Mouse (Mus musculus) hindbrain, embryonic 15.5 days (tissue): ENCODE results near the gene Pnpo. TPM values are rescaled to one million over a fixed set of nuclear protein-coding genes. Genes with fewer than 3 reads are reported as not detected.

Experiments used
- ATAC-seq: fragments of 200-750 bp; cut with Nextera tagmentation; 2 replicates; pipeline ENCODE4 v1.8.0; 2017; ENCODE audit warnings: low read depth, moderate number of reproducible peaks, moderate TSS enrichment; ENCODE audit not compliant: low FRiP score
- H3K27ac ChIP-seq: fragments of 300-500 bp; sonication (generic); replicated peaks from 2 replicates; pipeline ENCODE4 v1.5.1; 2015; ENCODE audit warnings: mild to moderate bottlenecking, inconsistent platforms
- H3K27me3 ChIP-seq: fragments of 300-500 bp; sonication (generic); 2 replicates; pipeline ENCODE4 v1.6.1; 2015; ENCODE audit warnings: control low read depth, inconsistent platforms
- H3K36me3 ChIP-seq: fragments of 300-500 bp; sonication (generic); 2 replicates; pipeline ENCODE4 v1.6.1; 2015; ENCODE audit warnings: control low read depth, inconsistent platforms
- H3K4me1 ChIP-seq: fragments of 300-500 bp; sonication (generic); replicated peaks from 2 replicates; pipeline ENCODE4 v1.6.1; 2015; ENCODE audit warnings: control low read depth, inconsistent platforms
- H3K4me2 ChIP-seq: fragments of 300-500 bp; sonication (generic); 2 replicates; pipeline ENCODE4 v1.6.1; 2015; ENCODE audit warnings: moderate library complexity, mild to moderate bottlenecking, inconsistent platforms
- H3K4me3 ChIP-seq: fragments of 300-500 bp; sonication (generic); 2 replicates; pipeline ENCODE4 v1.5.1; 2015; ENCODE audit warnings: mild to moderate bottlenecking, inconsistent platforms
- H3K9ac ChIP-seq: fragments of 300-500 bp; sonication (generic); 2 replicates; pipeline ENCODE4 v1.6.1; 2015; ENCODE audit warnings: inconsistent platforms
- H3K9me3 ChIP-seq: fragments of 300-500 bp; sonication (generic); 2 replicates; pipeline ENCODE4 v1.6.1; 2016; ENCODE audit warnings: control low read depth, inconsistent platforms
- WGBS: fragments of 180-500 bp; shearing (Covaris S2); methylation state at CpG from one replicate; pipeline ENCODE4 v1.1.7; 2015; 5-methylcytosine and 5-hydroxymethylcytosine counted together
- polyA plus RNA-seq: library from polyadenylated mRNA; unstranded; fragments of >200 nt; fragmentation: Nextera tagmentation; extraction: Ambion mirVana; gene quantifications from 2 replicates; pipeline ENCODE4 v1.2.1, GENCODE M21; 2015

Pnpo gene
- polyA plus RNA-seq, 1 experiment from 2014 or later = 30.4 TPM

DNA sequence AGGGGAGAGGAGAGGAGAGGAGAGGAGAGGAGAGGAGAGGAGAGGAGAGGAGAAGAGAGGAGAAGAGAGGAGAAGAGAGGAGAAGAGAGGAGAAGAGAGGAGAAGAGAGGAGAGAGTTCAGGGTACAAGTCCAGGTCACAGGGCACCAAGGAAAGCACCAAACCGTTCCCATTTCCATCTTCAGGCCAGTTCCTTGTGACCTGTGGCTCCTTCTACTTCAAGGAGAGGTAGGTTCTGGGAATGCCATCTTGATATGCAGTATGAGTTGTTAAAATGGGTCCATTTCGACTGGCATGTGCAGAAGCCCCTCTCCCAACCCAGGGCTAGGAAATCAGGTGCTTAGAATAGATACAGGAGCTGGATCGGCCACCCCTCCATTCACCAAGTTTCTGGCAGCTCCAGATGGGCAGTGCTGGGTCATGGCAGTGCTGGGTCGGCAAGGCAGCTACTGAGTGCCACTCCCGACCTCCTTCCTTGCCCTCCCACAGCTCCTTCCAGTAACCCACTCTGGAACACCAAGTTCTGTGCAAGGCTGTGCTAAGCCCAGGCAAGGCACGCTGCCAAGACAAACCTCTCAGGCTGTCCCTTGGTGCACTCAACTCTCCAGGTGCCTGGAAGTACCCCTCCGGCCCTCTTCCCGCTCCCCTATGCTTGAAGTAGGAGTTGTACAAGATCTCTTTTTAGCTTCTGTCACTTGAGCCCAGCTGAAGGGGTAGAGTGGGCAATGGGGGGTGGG, 12.3 kb downstream of the Pnpo start:
- H3K9ac ChIP-seq = no peak overlapping the region
- 64% methylated on average over 8 of the region's 8 CpGs for WGBS
- no peak overlapping the region for H3K27ac ChIP-seq
- no peak overlapping the region for H3K4me3 ChIP-seq
- H3K4me2 ChIP-seq = no peak overlapping the region
- no peaks in the 10 kb centered on the region for H3K36me3 ChIP-seq
- peaks cover 13% of the 10 kb centered on the region; the same call in 1 of the 2 replicates for H3K27me3 ChIP-seq
- no peaks in the 10 kb centered on the region for H3K9me3 ChIP-seq
- no peaks in the 10 kb centered on the region for H3K4me1 ChIP-seq
- ATAC-seq = no peak

GRCm38 (mm10) chr11:96929766-96930331, 13.9 kb downstream of the Pnpo start:
- ATAC-seq = no peak
- 65% methylated on average over 9 of the region's 9 CpGs for WGBS
- Histone ChIP-seq H3K36me3 (no peaks in the 10 kb centered on the region), H3K9me3 (no peaks in the 10 kb centered on the region), H3K27me3 (peaks cover 13% of the 10 kb centered on the region; the same call in 1 of the 2 replicates), H3K27ac (no peak overlapping the region), H3K9ac (no peak overlapping the region), H3K4me2 (no peak overlapping the region), H3K4me3 (no peak overlapping the region), H3K4me1 (no peaks in the 10 kb centered on the region)

GRCm38 (mm10) chr11:96929096-96929765, 14.6 kb downstream of the Pnpo start:
- no peak overlapping the region for H3K9ac ChIP-seq
- H3K4me2 ChIP-seq = no peak overlapping the region
- 23% methylated on average over 13 of the region's 13 CpGs for WGBS
- H3K36me3 ChIP-seq = no peaks in the 10 kb centered on the region
- no peak overlapping the region for H3K27ac ChIP-seq
- no peak for ATAC-seq
- no peak overlapping the region for H3K4me3 ChIP-seq
- no peaks in the 10 kb centered on the region for H3K4me1 ChIP-seq
- H3K27me3 ChIP-seq = peaks cover 13% of the 10 kb centered on the region; the same call in 1 of the 2 replicates
- no peaks in the 10 kb centered on the region for H3K9me3 ChIP-seq

- H3K9ac ChIP-seq = no peak overlapping the region
- no peak overlapping the region for H3K4me2 ChIP-seq
- peaks cover 13% of the 10 kb centered on the region; the same call in 1 of the 2 replicates for H3K27me3 ChIP-seq
- no peak overlapping the region for H3K27ac ChIP-seq
- no peak overlapping the region for H3K4me3 ChIP-seq
- H3K9me3 ChIP-seq = no peaks in the 10 kb centered on the region
- H3K4me1 ChIP-seq = no peaks in the 10 kb centered on the region
- 12% methylated on average over 5 of the region's 5 CpGs for WGBS
- no peak for ATAC-seq
- H3K36me3 ChIP-seq = no peaks in the 10 kb centered on the region
Measured at GRCm38 (mm10) chr11:96928691-96929090, 15.1 kb downstream of the Pnpo start.

GRCm38 (mm10) chr11:96928088-96928487, 15.7 kb downstream of the Pnpo start, which contains the start of gene Prr15l:
Gene Prr15l, plus strand, starts transcription at chr11:96928104.
- 76% methylated on average over 2 of the region's 2 CpGs for WGBS
- H3K4me3 ChIP-seq = no peak within 1 kb of the TSS
- H3K4me2 ChIP-seq = no peak within 1 kb of the TSS
- H3K9me3 ChIP-seq = no peaks in the 10 kb centered on the region
- no peak for ATAC-seq
- H3K36me3 ChIP-seq = no peaks in the 10 kb centered on the region
- peaks cover 13% of the 10 kb centered on the region; the same call in 1 of the 2 replicates for H3K27me3 ChIP-seq
- H3K9ac ChIP-seq = no peak within 1 kb of the TSS
- H3K4me1 ChIP-seq = no peaks in the 10 kb centered on the region
- H3K27ac ChIP-seq = no peak within 1 kb of the TSS

DNA sequence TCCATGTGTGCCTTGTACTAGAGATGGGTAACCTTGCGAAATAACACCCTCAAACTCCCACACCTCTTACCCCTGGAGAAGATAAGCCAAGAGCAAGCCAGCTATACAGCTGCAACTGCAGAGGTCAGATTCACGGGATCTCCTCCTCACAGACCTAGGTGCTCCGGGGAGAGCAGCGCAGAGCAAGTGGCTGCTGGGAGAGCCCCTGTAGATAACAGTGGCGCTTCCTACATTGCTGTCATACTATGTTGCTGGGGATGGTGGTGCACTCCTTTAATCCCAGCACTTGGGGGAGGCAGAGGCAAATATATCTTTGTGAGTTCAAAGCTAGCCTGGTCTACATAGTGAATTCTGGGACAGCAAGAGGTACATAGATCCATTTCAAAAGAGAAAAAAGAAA, 17.2 kb downstream of the Pnpo start:
- H3K36me3 ChIP-seq = no peaks in the 10 kb centered on the region
- no peaks in the 10 kb centered on the region for H3K9me3 ChIP-seq
- no peak for ATAC-seq
- no peak overlapping the region for H3K27ac ChIP-seq
- peaks cover 13% of the 10 kb centered on the region; the same call in 1 of the 2 replicates for H3K27me3 ChIP-seq
- H3K9ac ChIP-seq = no peak overlapping the region
- 83% methylated on average over 5 of the region's 5 CpGs for WGBS
- no peak overlapping the region for H3K4me2 ChIP-seq
- no peaks in the 10 kb centered on the region for H3K4me1 ChIP-seq
- no peak overlapping the region for H3K4me3 ChIP-seq

GRCm38 (mm10) chr11:96925469-96926148, 18.2 kb downstream of the Pnpo start:
- Histone ChIP-seq H3K27me3 (peaks cover 13% of the 10 kb centered on the region; the same call in 1 of the 2 replicates), H3K36me3 (no peaks in the 10 kb centered on the region), H3K9ac (no peak overlapping the region), H3K27ac (no peak overlapping the region), H3K4me1 (no peaks in the 10 kb centered on the region), H3K4me3 (no peak overlapping the region), H3K4me2 (no peak overlapping the region), H3K9me3 (no peaks in the 10 kb centered on the region)
- ATAC-seq = no peak
- 90% methylated on average over 12 of the region's 12 CpGs for WGBS

DNA sequence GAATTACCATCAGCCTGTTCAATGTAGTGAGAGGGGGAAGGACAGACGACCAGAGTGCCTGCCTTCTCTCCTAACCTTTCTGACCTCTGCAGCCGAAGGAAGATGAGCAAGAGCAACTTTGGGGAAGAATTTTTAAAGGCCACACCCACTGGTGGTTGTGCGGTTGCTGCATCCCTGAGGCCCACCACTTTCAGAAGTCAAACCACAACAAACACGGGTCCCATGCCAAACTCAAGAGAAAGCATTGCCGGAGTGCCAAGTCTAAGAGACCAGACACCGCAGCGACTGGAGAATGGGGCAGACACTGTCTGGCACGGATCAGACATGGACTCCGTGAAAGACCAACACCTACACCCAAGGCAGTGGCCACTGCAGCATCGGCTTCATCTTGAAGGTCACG, 18.9 kb downstream of the Pnpo start:
- Histone ChIP-seq H3K9me3 (no peaks in the 10 kb centered on the region), H3K9ac (no peak overlapping the region), H3K4me1 (no peaks in the 10 kb centered on the region), H3K27me3 (peaks cover 13% of the 10 kb centered on the region; the same call in 1 of the 2 replicates), H3K36me3 (no peaks in the 10 kb centered on the region), H3K27ac (no peak overlapping the region), H3K4me2 (no peak overlapping the region), H3K4me3 (no peak overlapping the region)
- 84% methylated on average over 11 of the region's 11 CpGs for WGBS
- ATAC-seq = no peak

DNA sequence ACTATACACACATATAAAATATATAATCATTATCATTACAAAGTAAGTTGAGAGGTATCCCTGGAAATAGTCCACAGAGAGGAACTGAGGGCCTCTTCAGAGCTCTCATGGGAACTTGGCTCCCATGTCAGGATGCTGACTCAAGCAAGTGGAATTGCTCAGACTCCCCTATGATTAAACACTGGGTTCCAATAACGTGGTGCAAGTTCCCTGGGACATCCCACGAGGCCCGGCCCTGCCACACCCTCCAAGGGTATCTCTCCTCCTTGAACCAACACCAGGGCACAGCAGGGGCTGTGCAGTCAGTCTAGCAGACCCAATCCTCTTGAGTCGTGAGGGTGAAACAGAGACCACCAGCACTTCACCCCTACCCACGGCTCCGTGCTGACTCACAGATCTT, 24.8 kb downstream of the Pnpo start:
- Histone ChIP-seq H3K36me3 (no peaks in the 10 kb centered on the region), H3K9me3 (no peaks in the 10 kb centered on the region), H3K27ac (no peak overlapping the region), H3K9ac (no peak overlapping the region), H3K4me2 (no peak overlapping the region), H3K4me1 (peaks cover 12% of the 10 kb centered on the region), H3K27me3 (no peaks in the 10 kb centered on the region), H3K4me3 (no peak overlapping the region)
- ATAC-seq = no peak
- WGBS = 65% methylated on average over 6 of the region's 6 CpGs

GRCm38 (mm10) chr11:96917415-96917814, 26.4 kb downstream of the Pnpo start:
- no peak overlapping the region for H3K9ac ChIP-seq
- H3K9me3 ChIP-seq = no peaks in the 10 kb centered on the region
- peaks cover 12% of the 10 kb centered on the region for H3K4me1 ChIP-seq
- no peak overlapping the region for H3K4me3 ChIP-seq
- no peak overlapping the region for H3K4me2 ChIP-seq
- H3K27ac ChIP-seq = no peak overlapping the region
- ATAC-seq = no peak
- H3K36me3 ChIP-seq = no peaks in the 10 kb centered on the region
- 93% methylated on average over 6 of the region's 6 CpGs for WGBS
- no peaks in the 10 kb centered on the region for H3K27me3 ChIP-seq

- Histone ChIP-seq H3K9ac (no peak overlapping the region), H3K4me1 (peaks cover 12% of the 10 kb centered on the region), H3K9me3 (no peaks in the 10 kb centered on the region), H3K36me3 (peaks cover 2% of the 10 kb centered on the region; the same call in 1 of the 2 replicates), H3K27ac (no peak overlapping the region), H3K27me3 (no peaks in the 10 kb centered on the region), H3K4me2 (peak overlapping the region; percentile 54), H3K4me3 (peak overlapping the region; percentile 32)
- 35% methylated on average over 13 of the region's 13 CpGs for WGBS
- no peak for ATAC-seq
Measured at GRCm38 (mm10) chr11:96916885-96917396, 26.8 kb downstream of the Pnpo start.
